Mouse (Mus musculus): ENCODE measurements around the gene Bnc2. TPM values are rescaled to one million over a fixed set of nuclear protein-coding genes. Genes with fewer than 3 reads are reported as not detected.

The Bnc2 gene
- polyA plus RNA-seq, 1 experiment from 2014 or later = 17.2 TPM

DNA sequence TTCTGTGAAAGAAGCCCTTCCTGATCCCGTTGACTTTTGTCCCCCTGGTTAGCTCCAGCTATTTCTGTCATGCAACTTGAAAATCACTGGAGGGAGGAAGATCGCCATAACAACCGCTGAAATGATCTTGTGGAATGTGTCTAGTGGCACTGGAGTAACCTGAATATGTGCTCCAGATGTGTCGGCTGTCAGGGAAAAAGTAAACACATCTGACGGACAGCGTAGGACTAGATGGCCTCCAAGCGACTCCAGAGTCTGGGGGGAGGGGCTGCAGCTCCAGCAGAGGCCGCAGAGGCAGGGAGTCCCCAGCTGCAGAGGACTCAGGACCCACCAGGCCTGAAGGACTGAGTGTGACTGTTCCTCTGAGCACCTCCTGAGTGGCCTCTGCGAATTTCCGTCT is 37.4 kb downstream of the Bnc2 start:
- Histone ChIP-seq H3K4me2 (ENCODE audit: low read depth, low read length) (peak overlapping the region; percentile 30), H3K27me3 (ENCODE audit: control insufficient read depth, insufficient read depth, low read length) (no peaks in the 10 kb centered on the region), H3K4me1 (ENCODE audit: control insufficient read depth, insufficient read depth, low read length) (peaks cover 42% of the 10 kb centered on the region), H3K9me3 (replicated peaks; ENCODE audit: control insufficient read depth, low read length) (no peaks in the 10 kb centered on the region), H3K36me3 (ENCODE audit: control insufficient read depth, insufficient read depth, low read length) (no peaks in the 10 kb centered on the region), H3K27ac (ENCODE audit: low read length) (peak overlapping the region; percentile 80), H3K4me3 (replicated peaks; ENCODE audit: low read length) (0 out of 2 replicates have a peak overlapping the region, but pooled peaks have one; percentile 9), H3K9ac (ENCODE audit: low read length) (0 out of 2 replicates have a peak overlapping the region, but pooled peaks have one; percentile 33)
- WGBS = 4% methylated on average over 10 of the region's 10 CpGs
- ATAC-seq (ENCODE audit: insufficient read depth, low FRiP score) = peak; percentile 70

DNA sequence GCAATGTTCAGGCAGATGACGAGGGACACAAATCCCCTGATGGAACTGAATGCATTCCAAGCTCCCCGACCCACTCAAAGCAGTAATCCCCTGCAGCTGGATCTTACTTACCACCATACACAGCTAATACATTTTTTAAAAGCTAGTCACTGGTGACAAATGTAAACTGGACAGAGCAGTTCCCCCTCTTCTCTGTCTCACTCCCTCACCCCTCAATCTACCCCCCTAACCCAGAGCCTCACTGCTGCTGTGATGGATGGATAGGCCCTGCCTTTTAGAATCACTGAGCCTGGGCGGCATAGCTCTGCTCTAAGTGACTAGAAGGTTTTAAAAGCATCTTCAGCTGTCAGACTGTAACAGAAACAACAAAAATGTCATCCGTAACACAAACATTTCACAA is 40.3 kb downstream of the Bnc2 start:
- H3K4me1 ChIP-seq (ENCODE audit: control insufficient read depth, insufficient read depth, low read length) = peaks cover 44% of the 10 kb centered on the region
- WGBS = 35% methylated on average over 4 of the region's 4 CpGs
- no peak overlapping the region for H3K9ac ChIP-seq (ENCODE audit: low read length)
- H3K4me2 ChIP-seq (ENCODE audit: low read depth, low read length) = no peak overlapping the region
- H3K27ac ChIP-seq (ENCODE audit: low read length) = peak overlapping the region; percentile 58
- no peaks in the 10 kb centered on the region for H3K27me3 ChIP-seq (ENCODE audit: control insufficient read depth, insufficient read depth, low read length)
- H3K9me3 ChIP-seq (replicated peaks; ENCODE audit: control insufficient read depth, low read length) = no peaks in the 10 kb centered on the region
- peak; percentile 75 for ATAC-seq (ENCODE audit: insufficient read depth, low FRiP score)
- no peaks in the 10 kb centered on the region for H3K36me3 ChIP-seq (ENCODE audit: control insufficient read depth, insufficient read depth, low read length)
- H3K4me3 ChIP-seq (replicated peaks; ENCODE audit: low read length) = no peak overlapping the region

DNA sequence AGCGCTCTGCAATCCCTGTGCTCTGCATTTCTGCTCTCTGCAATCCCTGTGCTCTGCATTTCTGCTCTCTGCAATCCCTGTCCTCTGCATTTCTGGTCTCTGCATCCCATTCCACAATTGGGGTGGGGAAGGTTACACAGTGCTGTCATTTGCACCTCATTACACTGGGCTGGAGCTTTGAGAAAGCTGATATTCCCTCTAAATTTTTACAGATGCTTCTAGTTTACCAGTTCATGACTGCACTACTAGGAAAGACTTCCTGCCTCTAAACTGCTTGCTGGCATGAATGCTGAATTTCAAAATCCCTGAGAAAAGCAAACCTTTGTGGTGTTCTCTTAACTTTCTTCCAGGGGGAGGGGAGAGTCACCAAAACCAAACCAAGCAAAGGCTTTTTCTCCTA is 41.1 kb downstream of the Bnc2 start:
- peak overlapping the region; percentile 58 for H3K27ac ChIP-seq (ENCODE audit: low read length)
- no peak for ATAC-seq (ENCODE audit: insufficient read depth, low FRiP score)
- H3K4me3 ChIP-seq (replicated peaks; ENCODE audit: low read length) = no peak overlapping the region
- no peaks in the 10 kb centered on the region for H3K27me3 ChIP-seq (ENCODE audit: control insufficient read depth, insufficient read depth, low read length)
- H3K9ac ChIP-seq (ENCODE audit: low read length) = no peak overlapping the region
- H3K4me1 ChIP-seq (ENCODE audit: control insufficient read depth, insufficient read depth, low read length) = peaks cover 44% of the 10 kb centered on the region
- H3K36me3 ChIP-seq (ENCODE audit: control insufficient read depth, insufficient read depth, low read length) = no peaks in the 10 kb centered on the region
- no peaks in the 10 kb centered on the region for H3K9me3 ChIP-seq (replicated peaks; ENCODE audit: control insufficient read depth, low read length)
- 57% methylated on average over 1 of the region's 1 CpGs for WGBS
- no peak overlapping the region; the same call in 1 of the 2 replicates for H3K4me2 ChIP-seq (ENCODE audit: low read depth, low read length)

DNA sequence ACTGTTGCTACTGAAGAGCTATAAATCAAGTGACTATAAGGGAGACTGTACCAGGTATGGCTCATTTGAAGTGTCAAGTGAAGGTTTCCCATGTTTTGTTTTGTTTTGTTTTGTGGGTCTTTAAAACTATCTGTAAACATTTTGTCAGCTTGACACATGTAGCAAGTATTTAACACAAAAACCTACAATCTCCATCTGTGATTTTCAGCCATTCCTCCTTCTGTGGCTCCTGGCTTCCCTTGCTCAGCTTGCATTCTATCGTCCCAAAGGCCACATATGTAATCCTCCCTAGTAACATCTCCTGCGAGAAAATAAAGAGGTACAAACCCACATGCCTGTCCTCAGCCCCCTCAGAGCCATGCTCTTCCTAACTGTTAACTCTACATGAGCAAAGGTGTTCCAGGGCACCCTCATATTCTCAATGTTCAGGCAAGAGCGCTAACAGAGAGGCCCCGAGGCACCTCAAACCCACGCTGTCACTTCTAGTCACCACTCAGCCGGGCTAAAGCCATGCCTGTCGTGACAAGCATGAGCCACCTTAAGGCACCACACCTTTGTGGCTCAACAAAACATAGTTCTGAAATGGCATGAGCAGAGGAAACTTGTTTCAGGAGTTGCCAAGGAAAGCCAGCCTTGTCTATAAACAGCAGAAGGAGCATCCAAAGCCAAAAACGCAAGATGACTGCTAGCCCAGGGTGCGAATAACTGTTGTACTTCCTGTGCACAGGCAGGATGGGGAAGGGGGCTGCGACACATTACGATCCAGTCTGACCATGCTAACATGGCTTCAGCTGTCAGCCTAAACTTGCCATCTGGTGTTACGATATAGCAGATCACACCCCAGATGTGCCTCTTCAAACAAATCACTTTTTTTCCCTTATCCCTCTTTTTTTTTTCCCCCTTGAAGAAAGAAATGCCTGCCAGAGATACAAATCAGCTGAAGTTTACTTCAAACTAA is 42.0 kb downstream of the Bnc2 start:
- Histone ChIP-seq H3K4me2 (ENCODE audit: low read depth, low read length) (no peak overlapping the region), H3K9ac (ENCODE audit: low read length) (no peak overlapping the region), H3K27me3 (ENCODE audit: control insufficient read depth, insufficient read depth, low read length) (no peaks in the 10 kb centered on the region), H3K27ac (ENCODE audit: low read length) (peak overlapping the region; percentile 42), H3K4me3 (replicated peaks; ENCODE audit: low read length) (no peak overlapping the region), H3K4me1 (ENCODE audit: control insufficient read depth, insufficient read depth, low read length) (peaks cover 44% of the 10 kb centered on the region), H3K9me3 (replicated peaks; ENCODE audit: control insufficient read depth, low read length) (no peaks in the 10 kb centered on the region), H3K36me3 (ENCODE audit: control insufficient read depth, insufficient read depth, low read length) (no peaks in the 10 kb centered on the region)
- WGBS = 35% methylated on average over 12 of the region's 12 CpGs
- ATAC-seq (ENCODE audit: insufficient read depth, low FRiP score) = no peak

DNA sequence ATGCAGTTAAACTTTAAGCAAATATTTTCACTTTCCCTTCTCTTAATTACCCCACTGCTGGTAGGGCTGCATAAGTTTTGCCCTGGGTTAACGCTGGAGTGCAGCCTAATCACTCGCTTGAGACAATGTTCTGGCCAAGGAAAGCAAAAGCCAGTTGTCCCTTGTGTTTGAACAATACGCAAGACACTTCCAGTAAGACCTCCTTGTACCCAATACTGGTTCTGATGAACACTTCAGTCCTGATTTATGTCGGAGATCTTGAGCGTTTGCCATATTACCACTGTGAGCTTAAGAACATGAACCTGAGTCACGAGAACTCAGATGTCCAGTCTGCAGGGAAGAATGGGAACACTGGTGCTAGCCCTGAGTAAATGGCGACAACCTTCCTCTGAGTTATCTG is 47.5 kb downstream of the Bnc2 start:
- WGBS = 86% methylated on average over 7 of the region's 7 CpGs

DNA sequence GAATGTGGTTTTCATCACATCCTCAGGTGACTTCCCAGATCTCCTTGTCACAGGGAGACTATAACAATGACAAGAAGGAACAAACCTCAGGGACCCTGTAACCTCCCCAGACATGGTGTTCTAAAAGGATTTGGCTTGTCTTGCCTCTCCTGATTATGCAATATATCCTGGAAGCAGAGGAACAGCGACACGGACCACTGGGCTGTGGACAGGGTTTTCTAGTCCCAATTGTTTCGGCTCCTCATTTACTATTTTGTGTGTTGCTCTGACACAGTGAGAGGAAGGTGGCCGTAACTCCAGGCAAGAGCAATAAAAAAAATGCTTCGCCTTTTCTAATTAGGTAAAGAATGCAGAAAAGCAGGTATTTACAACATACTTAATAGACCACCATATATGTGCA is 51.8 kb downstream of the Bnc2 start:
- WGBS = 76% methylated on average over 5 of the region's 5 CpGs
- no peak for ATAC-seq (ENCODE audit: insufficient read depth, low FRiP score)
- no peak overlapping the region for H3K9ac ChIP-seq (ENCODE audit: low read length)
- H3K4me1 ChIP-seq (ENCODE audit: control insufficient read depth, insufficient read depth, low read length) = no peaks in the 10 kb centered on the region
- no peak overlapping the region for H3K4me3 ChIP-seq (replicated peaks; ENCODE audit: low read length)
- H3K27me3 ChIP-seq (ENCODE audit: control insufficient read depth, insufficient read depth, low read length) = no peaks in the 10 kb centered on the region
- no peak overlapping the region for H3K27ac ChIP-seq (ENCODE audit: low read length)
- H3K4me2 ChIP-seq (ENCODE audit: low read depth, low read length) = no peak overlapping the region
- no peaks in the 10 kb centered on the region for H3K36me3 ChIP-seq (ENCODE audit: control insufficient read depth, insufficient read depth, low read length)
- H3K9me3 ChIP-seq (replicated peaks; ENCODE audit: control insufficient read depth, low read length) = no peaks in the 10 kb centered on the region

More for the DNA sequence above, 47.5 kb downstream of the Bnc2 start:
- H3K4me1 ChIP-seq (ENCODE audit: control insufficient read depth, insufficient read depth, low read length) = 0 out of 2 replicates have a peak, but pooled peaks cover 3% of the 10 kb centered on the region
- no peaks in the 10 kb centered on the region for H3K9me3 ChIP-seq (replicated peaks; ENCODE audit: control insufficient read depth, low read length)
- no peak for ATAC-seq (ENCODE audit: insufficient read depth, low FRiP score)
- H3K4me2 ChIP-seq (ENCODE audit: low read depth, low read length) = no peak overlapping the region
- no peak overlapping the region for H3K4me3 ChIP-seq (replicated peaks; ENCODE audit: low read length)
- H3K27me3 ChIP-seq (ENCODE audit: control insufficient read depth, insufficient read depth, low read length) = no peaks in the 10 kb centered on the region
- H3K27ac ChIP-seq (ENCODE audit: low read length) = no peak overlapping the region
- H3K36me3 ChIP-seq (ENCODE audit: control insufficient read depth, insufficient read depth, low read length) = no peaks in the 10 kb centered on the region
- H3K9ac ChIP-seq (ENCODE audit: low read length) = no peak overlapping the region

DNA sequence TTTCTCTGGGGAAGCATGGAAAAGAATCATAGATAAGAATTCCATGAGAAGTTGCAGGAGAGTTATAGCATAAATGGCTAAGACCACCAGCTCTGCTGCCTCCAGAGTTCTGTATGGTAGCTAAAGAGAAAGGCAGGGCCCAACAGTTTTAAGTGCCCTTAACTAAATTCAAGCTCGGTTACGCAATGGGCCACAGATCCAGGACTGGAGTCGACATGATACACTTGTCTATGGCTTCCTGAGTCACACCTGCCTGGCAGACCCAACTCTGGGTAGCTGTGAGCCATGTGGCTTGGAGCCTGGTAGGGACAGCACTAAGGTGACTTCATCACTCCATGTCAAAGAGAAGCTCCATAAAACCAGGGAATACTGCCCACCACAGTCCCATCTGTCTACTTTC is 53.3 kb downstream of the Bnc2 start:
- Histone ChIP-seq H3K4me1 (ENCODE audit: control insufficient read depth, insufficient read depth, low read length) (no peaks in the 10 kb centered on the region), H3K4me3 (replicated peaks; ENCODE audit: low read length) (no peak overlapping the region), H3K9ac (ENCODE audit: low read length) (no peak overlapping the region), H3K36me3 (ENCODE audit: control insufficient read depth, insufficient read depth, low read length) (no peaks in the 10 kb centered on the region), H3K9me3 (replicated peaks; ENCODE audit: control insufficient read depth, low read length) (no peaks in the 10 kb centered on the region), H3K27ac (ENCODE audit: low read length) (no peak overlapping the region), H3K4me2 (ENCODE audit: low read depth, low read length) (no peak overlapping the region), H3K27me3 (ENCODE audit: control insufficient read depth, insufficient read depth, low read length) (no peaks in the 10 kb centered on the region)
- WGBS = 76% methylated on average over 3 of the region's 3 CpGs
- no peak for ATAC-seq (ENCODE audit: insufficient read depth, low FRiP score)

DNA sequence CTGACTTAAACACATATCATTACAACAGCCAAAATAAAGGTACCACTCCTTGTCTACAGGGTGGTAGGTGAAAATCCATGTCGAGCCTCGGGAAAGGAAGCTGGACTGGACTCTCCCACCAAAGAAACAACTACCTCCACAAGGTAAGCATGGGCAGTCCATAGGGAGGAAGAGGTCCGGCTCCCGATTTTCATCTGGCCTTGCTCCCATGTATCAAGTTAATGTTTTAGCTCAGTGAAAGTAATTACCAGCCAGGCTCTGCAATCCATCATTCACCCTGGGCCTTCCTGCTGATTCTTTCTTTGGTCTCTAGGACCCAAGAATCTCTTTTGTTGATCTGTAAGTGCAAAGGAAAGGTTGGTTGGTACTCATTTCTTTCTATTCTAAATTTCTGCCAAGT is 65.2 kb downstream of the Bnc2 start:
- no peaks in the 10 kb centered on the region for H3K9me3 ChIP-seq (replicated peaks; ENCODE audit: control insufficient read depth, low read length)
- H3K4me1 ChIP-seq (ENCODE audit: control insufficient read depth, insufficient read depth, low read length) = no peaks in the 10 kb centered on the region
- WGBS = 65% methylated on average over 4 of the region's 4 CpGs
- no peak overlapping the region for H3K4me3 ChIP-seq (replicated peaks; ENCODE audit: low read length)
- H3K36me3 ChIP-seq (ENCODE audit: control insufficient read depth, insufficient read depth, low read length) = no peaks in the 10 kb centered on the region
- H3K4me2 ChIP-seq (ENCODE audit: low read depth, low read length) = no peak overlapping the region
- H3K27ac ChIP-seq (ENCODE audit: low read length) = no peak overlapping the region
- no peak for ATAC-seq (ENCODE audit: insufficient read depth, low FRiP score)
- no peaks in the 10 kb centered on the region for H3K27me3 ChIP-seq (ENCODE audit: control insufficient read depth, insufficient read depth, low read length)
- no peak overlapping the region for H3K9ac ChIP-seq (ENCODE audit: low read length)

DNA sequence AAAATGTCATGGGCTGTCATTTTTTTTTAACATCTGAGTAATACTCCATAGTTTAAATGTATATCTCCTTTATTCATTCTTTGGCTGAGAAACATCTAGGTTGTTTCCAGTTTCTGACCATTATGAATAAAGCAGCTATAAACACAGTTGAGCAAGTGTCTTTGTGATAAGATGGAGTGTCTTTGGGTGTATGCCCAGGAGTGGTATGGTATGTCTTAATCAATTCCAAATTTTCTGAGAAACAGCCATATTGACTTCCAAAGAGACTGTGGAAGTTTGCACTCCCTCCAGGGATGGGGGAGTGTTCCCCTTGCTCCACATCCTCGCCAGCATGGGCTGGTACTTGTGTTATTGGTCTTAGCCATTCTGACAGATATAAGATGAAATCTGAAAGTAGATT is 70.6 kb downstream of the Bnc2 start:
- H3K9me3 ChIP-seq (replicated peaks; ENCODE audit: control insufficient read depth, low read length) = no peaks in the 10 kb centered on the region
- H3K36me3 ChIP-seq (ENCODE audit: control insufficient read depth, insufficient read depth, low read length) = no peaks in the 10 kb centered on the region
- H3K9ac ChIP-seq (ENCODE audit: low read length) = no peak overlapping the region
- no peak for ATAC-seq (ENCODE audit: insufficient read depth, low FRiP score)
- no peak overlapping the region for H3K4me3 ChIP-seq (replicated peaks; ENCODE audit: low read length)
- 83% methylated on average over 1 of the region's 1 CpGs for WGBS
- no peak overlapping the region for H3K27ac ChIP-seq (ENCODE audit: low read length)
- H3K4me2 ChIP-seq (ENCODE audit: low read depth, low read length) = no peak overlapping the region
- no peaks in the 10 kb centered on the region for H3K4me1 ChIP-seq (ENCODE audit: control insufficient read depth, insufficient read depth, low read length)
- no peaks in the 10 kb centered on the region for H3K27me3 ChIP-seq (ENCODE audit: control insufficient read depth, insufficient read depth, low read length)
